Mouse (Mus musculus): ENCODE results near the gene Sparc.

GRCm38 (mm10) chr11:55419678-55420307 is 3.2 kb downstream of the Sparc start:
- TF ChIP-seq CTCF (IDR thresholded peaks at IDR 0.05; ENCODE audit: low read depth, low read length) (no peak), POLR2A (IDR thresholded peaks at IDR 0.05; ENCODE audit: insufficient read depth, low read length) (no peak)
